Mouse (Mus musculus) neural tube, embryonic 13.5 days (tissue): ENCODE data around the gene Brca2. TPM values are rescaled to one million over a fixed set of nuclear protein-coding genes. Genes with fewer than 3 reads are reported as not detected.

Experiments used
- ATAC-seq: fragments of 200-750 bp; cut with Nextera tagmentation; 2 replicates; pipeline ENCODE4 v1.8.0; 2017; ENCODE audit warnings: low read depth, mild to moderate bottlenecking, moderate TSS enrichment, moderate library complexity
- H3K27ac ChIP-seq: fragments of 300-500 bp; sonication (generic); replicated peaks from 2 replicates; pipeline ENCODE4 v1.5.1; 2015; ENCODE audit warnings: moderate library complexity, mild to moderate bottlenecking, inconsistent platforms
- H3K27me3 ChIP-seq: fragments of 300-500 bp; sonication (generic); 2 replicates; pipeline ENCODE4 v1.6.1; 2015; ENCODE audit warnings: mild to moderate bottlenecking, inconsistent platforms
- H3K36me3 ChIP-seq: fragments of 300-500 bp; sonication (generic); 2 replicates; pipeline ENCODE4 v1.6.1; 2015; ENCODE audit warnings: mild to moderate bottlenecking, inconsistent platforms
- H3K4me1 ChIP-seq: fragments of 300-500 bp; sonication (generic); replicated peaks from 2 replicates; pipeline ENCODE4 v1.6.1; 2015; ENCODE audit warnings: inconsistent platforms
- H3K4me2 ChIP-seq: fragments of 300-500 bp; sonication (generic); 2 replicates; pipeline ENCODE4 v1.6.1; 2015; ENCODE audit warnings: inconsistent platforms, mild to moderate bottlenecking, moderate library complexity
- H3K4me3 ChIP-seq: fragments of 300-500 bp; sonication (generic); 2 replicates; pipeline ENCODE4 v1.5.1; 2015; ENCODE audit warnings: mild to moderate bottlenecking, inconsistent platforms
- H3K9ac ChIP-seq: fragments of 300-500 bp; sonication (generic); 2 replicates; pipeline ENCODE4 v1.6.1; 2015; ENCODE audit warnings: moderate library complexity, mild to moderate bottlenecking, inconsistent platforms
- H3K9me3 ChIP-seq: fragments of 300-500 bp; sonication (generic); 2 replicates; pipeline ENCODE4 v1.6.1; 2016; ENCODE audit warnings: inconsistent platforms
- WGBS: fragments of 180-500 bp; shearing (Covaris S2); methylation state at CpG from one replicate; pipeline ENCODE4 v1.1.7; 2015; 5-methylcytosine and 5-hydroxymethylcytosine counted together
- polyA plus RNA-seq: library from polyadenylated mRNA; unstranded; fragments of >200 nt; fragmentation: Nextera tagmentation; extraction: Ambion mirVana; gene quantifications from 2 replicates; pipeline ENCODE4 v1.2.1, GENCODE M21; 2015

The Brca2 gene
- polyA plus RNA-seq, 1 experiment from 2014 or later: 8.6 TPM

DNA sequence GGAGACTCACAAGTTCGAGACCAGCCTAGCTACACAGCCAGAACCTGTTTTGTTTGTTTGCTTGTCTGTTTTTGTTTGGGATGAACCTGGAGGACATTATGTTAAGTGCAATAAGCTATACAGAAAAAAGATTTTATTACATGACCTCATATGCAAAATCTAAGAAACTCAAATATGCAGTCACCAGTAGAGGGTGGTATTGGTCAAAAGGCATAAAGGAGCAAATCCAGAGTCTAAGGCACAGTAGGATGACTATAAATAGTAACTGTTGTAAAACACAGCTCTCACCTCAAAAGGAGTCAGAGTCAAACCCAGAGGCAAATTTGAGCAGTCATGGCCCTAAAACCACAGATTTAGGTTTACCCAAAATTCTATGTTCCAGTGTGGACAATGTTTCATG is 2.9 kb upstream of the Brca2 start:
- H3K9ac ChIP-seq: no peak overlapping the region
- no peak overlapping the region for H3K4me3 ChIP-seq
- ATAC-seq: no peak
- H3K36me3 ChIP-seq: no peaks in the 10 kb centered on the region
- H3K27me3 ChIP-seq: no peaks in the 10 kb centered on the region
- no peak overlapping the region for H3K27ac ChIP-seq
- peaks cover 16% of the 10 kb centered on the region for H3K4me1 ChIP-seq
- H3K9me3 ChIP-seq: no peaks in the 10 kb centered on the region
- no peak overlapping the region for H3K4me2 ChIP-seq
- WGBS: 90% methylated on average over 1 of the region's 1 CpGs

DNA sequence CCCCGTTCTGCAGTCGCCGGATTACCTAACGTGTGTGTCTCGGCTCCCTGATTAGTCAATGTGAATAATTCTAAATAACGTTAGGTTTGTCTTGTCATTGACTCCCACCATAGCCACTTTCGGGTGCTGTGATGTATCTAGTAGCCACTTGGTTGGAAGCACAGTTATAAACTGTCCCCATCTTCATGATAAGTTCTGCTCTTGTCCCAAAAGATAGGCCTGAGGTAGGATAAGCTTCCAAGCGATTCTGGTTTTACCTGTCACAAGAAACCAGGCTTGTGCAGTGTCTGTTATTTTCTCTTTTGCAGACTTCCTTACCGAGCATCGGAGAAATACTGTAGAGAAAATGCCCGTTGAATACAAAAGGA is 421 bp downstream of the Brca2 start:
- Histone ChIP-seq H3K27me3 (no peaks in the 10 kb centered on the region), H3K4me3 (peak overlapping the region; percentile 77), H3K36me3 (no peaks in the 10 kb centered on the region), H3K4me2 (peak overlapping the region; percentile 68), H3K9ac (peak overlapping the region; percentile 84), H3K9me3 (no peaks in the 10 kb centered on the region), H3K27ac (peak overlapping the region; percentile 64; the same call in 1 of the 2 replicates), H3K4me1 (peaks cover 16% of the 10 kb centered on the region)
- ATAC-seq: peak; percentile 61
- 9% methylated on average over 11 of the region's 11 CpGs for WGBS

DNA sequence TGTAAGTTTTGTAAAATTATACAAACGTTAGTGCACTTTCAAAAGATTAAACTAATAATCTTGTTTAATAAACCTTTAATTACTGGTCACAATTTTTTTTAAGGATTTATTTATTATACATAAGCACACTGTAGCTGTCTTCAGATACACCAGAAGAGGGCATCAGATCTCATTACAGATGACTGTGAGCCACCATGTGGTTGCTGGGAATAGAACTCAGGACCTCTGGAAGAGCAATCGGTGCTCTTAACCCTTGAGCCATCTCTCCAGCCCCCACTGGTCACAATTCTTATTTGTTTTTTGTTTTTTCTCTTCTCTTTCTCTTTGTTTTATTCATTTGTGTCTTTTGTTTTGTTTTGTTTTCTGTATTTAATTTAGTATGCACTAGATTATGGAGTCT is 2.8 kb downstream of the Brca2 start:
- Histone ChIP-seq H3K9me3 (no peaks in the 10 kb centered on the region), H3K9ac (no peak overlapping the region), H3K27me3 (no peaks in the 10 kb centered on the region), H3K4me3 (no peak overlapping the region), H3K27ac (no peak overlapping the region), H3K4me1 (peaks cover 16% of the 10 kb centered on the region), H3K4me2 (no peak overlapping the region), H3K36me3 (peaks cover 7% of the 10 kb centered on the region; the same call in 1 of the 2 replicates)
- WGBS: 92% methylated on average over 2 of the region's 2 CpGs
- ATAC-seq: no peak

- 96% methylated on average over 1 of the region's 1 CpGs for WGBS
- Histone ChIP-seq H3K4me2 (no peak overlapping the region), H3K27ac (no peak overlapping the region), H3K36me3 (peaks cover 33% of the 10 kb centered on the region), H3K4me3 (no peak overlapping the region), H3K27me3 (no peaks in the 10 kb centered on the region), H3K9ac (no peak overlapping the region), H3K4me1 (no peaks in the 10 kb centered on the region), H3K9me3 (0 out of 2 replicates have a peak, but pooled peaks cover 3% of the 10 kb centered on the region)
- ATAC-seq: no peak
These were observed 18.9 kb downstream of the Brca2 start for GRCm38 (mm10) chr5:150541302-150541701.

GRCm38 (mm10) chr5:150543184-150543583 is 20.8 kb downstream of the Brca2 start:
- Histone ChIP-seq H3K4me1 (no peaks in the 10 kb centered on the region), H3K9me3 (0 out of 2 replicates have a peak, but pooled peaks cover 3% of the 10 kb centered on the region), H3K4me3 (no peak overlapping the region), H3K9ac (no peak overlapping the region), H3K36me3 (peaks cover 20% of the 10 kb centered on the region), H3K27ac (no peak overlapping the region), H3K27me3 (no peaks in the 10 kb centered on the region), H3K4me2 (no peak overlapping the region)
- 91% methylated on average over 2 of the region's 2 CpGs for WGBS
- no peak for ATAC-seq

DNA sequence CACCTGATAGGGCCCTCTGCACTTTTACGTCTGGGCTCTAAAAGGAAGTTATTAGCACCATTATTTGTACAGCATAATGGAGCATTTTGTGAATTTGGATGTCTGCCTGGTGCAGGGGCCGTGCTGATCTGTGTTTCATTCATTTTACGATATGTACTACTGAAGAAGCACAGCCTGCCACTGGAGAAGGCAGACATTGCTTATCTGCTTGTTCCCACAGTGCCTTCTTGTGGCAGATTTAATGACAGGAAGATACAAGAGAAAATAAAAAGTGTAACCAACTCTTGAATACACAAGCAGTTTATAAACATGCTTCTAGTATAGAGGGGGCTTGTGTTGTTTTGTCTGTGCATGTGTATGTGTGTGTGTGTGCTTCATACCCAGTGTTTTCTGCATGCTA is 29.2 kb downstream of the Brca2 start:
- Histone ChIP-seq H3K4me1 (no peaks in the 10 kb centered on the region), H3K36me3 (peaks cover 34% of the 10 kb centered on the region), H3K4me3 (no peak overlapping the region), H3K9me3 (no peaks in the 10 kb centered on the region), H3K4me2 (no peak overlapping the region), H3K9ac (no peak overlapping the region), H3K27me3 (no peaks in the 10 kb centered on the region), H3K27ac (no peak overlapping the region)
- no peak for ATAC-seq
- 71% methylated on average over 3 of the region's 3 CpGs for WGBS

GRCm38 (mm10) chr5:150559519-150560103 is 37.2 kb downstream of the Brca2 start:
- no peak for ATAC-seq
- Histone ChIP-seq H3K9me3 (no peaks in the 10 kb centered on the region), H3K36me3 (peaks cover 35% of the 10 kb centered on the region), H3K4me2 (no peak overlapping the region), H3K27me3 (no peaks in the 10 kb centered on the region), H3K4me3 (no peak overlapping the region), H3K9ac (no peak overlapping the region), H3K4me1 (no peaks in the 10 kb centered on the region), H3K27ac (no peak overlapping the region)
- WGBS: 94% methylated on average over 6 of the region's 6 CpGs

DNA sequence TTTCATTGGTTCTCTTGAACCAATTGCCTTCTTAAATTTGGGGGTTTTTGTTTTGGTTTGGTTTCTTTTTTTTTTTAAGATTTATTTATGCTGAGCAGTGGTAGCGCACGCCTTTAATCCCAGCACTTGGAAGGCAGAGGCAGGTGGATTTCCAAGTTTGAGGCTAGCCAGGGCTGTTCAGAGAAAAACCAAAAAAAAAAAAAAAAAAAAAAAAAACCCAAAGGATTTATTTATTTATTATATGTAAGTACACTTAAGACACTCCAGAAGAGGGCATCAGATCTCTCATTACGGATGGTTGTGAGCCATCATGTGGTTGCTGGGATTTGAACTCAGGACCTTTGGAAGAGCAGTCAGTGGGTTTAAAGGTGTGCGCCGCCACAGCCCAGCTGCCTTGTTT is 38.4 kb downstream of the Brca2 start:
- H3K4me1 ChIP-seq: no peaks in the 10 kb centered on the region
- H3K36me3 ChIP-seq: peaks cover 33% of the 10 kb centered on the region
- H3K9ac ChIP-seq: no peak overlapping the region
- no peaks in the 10 kb centered on the region for H3K9me3 ChIP-seq
- H3K4me2 ChIP-seq: no peak overlapping the region
- no peaks in the 10 kb centered on the region for H3K27me3 ChIP-seq
- no peak overlapping the region for H3K4me3 ChIP-seq
- no peak for ATAC-seq
- no peak overlapping the region for H3K27ac ChIP-seq
- 98% methylated on average over 5 of the region's 5 CpGs for WGBS

GRCm38 (mm10) chr5:150561376-150561775 is 38.9 kb downstream of the Brca2 start:
- H3K27me3 ChIP-seq: no peaks in the 10 kb centered on the region
- H3K9me3 ChIP-seq: no peaks in the 10 kb centered on the region
- no peak overlapping the region for H3K4me3 ChIP-seq
- no peak overlapping the region for H3K27ac ChIP-seq
- no peak overlapping the region for H3K4me2 ChIP-seq
- no peaks in the 10 kb centered on the region for H3K4me1 ChIP-seq
- H3K9ac ChIP-seq: no peak overlapping the region
- ATAC-seq: no peak
- peaks cover 33% of the 10 kb centered on the region for H3K36me3 ChIP-seq

- Histone ChIP-seq H3K36me3 (peaks cover 35% of the 10 kb centered on the region), H3K27me3 (no peaks in the 10 kb centered on the region), H3K9ac (no peak overlapping the region), H3K4me3 (no peak overlapping the region), H3K9me3 (no peaks in the 10 kb centered on the region), H3K4me2 (no peak overlapping the region), H3K4me1 (no peaks in the 10 kb centered on the region), H3K27ac (no peak overlapping the region)
- WGBS: 91% methylated on average over 5 of the region's 5 CpGs
- no peak for ATAC-seq
These were observed 39.4 kb downstream of the Brca2 start for GRCm38 (mm10) chr5:150561783-150562182.

- Histone ChIP-seq H3K27me3 (no peaks in the 10 kb centered on the region), H3K4me3 (no peak overlapping the region), H3K4me1 (no peaks in the 10 kb centered on the region), H3K9me3 (no peaks in the 10 kb centered on the region), H3K9ac (no peak overlapping the region), H3K36me3 (peaks cover 37% of the 10 kb centered on the region), H3K4me2 (no peak overlapping the region), H3K27ac (no peak overlapping the region)
- WGBS: 95% methylated on average over 6 of the region's 6 CpGs
- ATAC-seq: no peak
These were observed 42.0 kb downstream of the Brca2 start for GRCm38 (mm10) chr5:150564426-150564825.

- no peak for ATAC-seq
- WGBS: 55% methylated on average over 3 of the region's 3 CpGs
- no peak overlapping the region for H3K4me3 ChIP-seq
These were observed 43.8 kb downstream of the Brca2 start for GRCm38 (mm10) chr5:150566226-150566625.

GRCm38 (mm10) chr5:150566971-150567370 is 44.5 kb downstream of the Brca2 start:
- no peak for ATAC-seq
- H3K9me3 ChIP-seq: no peaks in the 10 kb centered on the region
- H3K4me1 ChIP-seq: no peaks in the 10 kb centered on the region
- WGBS: 94% methylated on average over 5 of the region's 5 CpGs
- no peak overlapping the region for H3K4me3 ChIP-seq
- H3K9ac ChIP-seq: no peak overlapping the region
- H3K27ac ChIP-seq: no peak overlapping the region
- no peaks in the 10 kb centered on the region for H3K27me3 ChIP-seq
- H3K36me3 ChIP-seq: peaks cover 27% of the 10 kb centered on the region
- no peak overlapping the region for H3K4me2 ChIP-seq

More at GRCm38 (mm10) chr5:150566226-150566625, 43.8 kb downstream of the Brca2 start:
- Histone ChIP-seq H3K9me3 (no peaks in the 10 kb centered on the region), H3K4me2 (no peak overlapping the region), H3K27me3 (no peaks in the 10 kb centered on the region), H3K27ac (no peak overlapping the region), H3K4me1 (no peaks in the 10 kb centered on the region), H3K36me3 (peaks cover 33% of the 10 kb centered on the region), H3K9ac (no peak overlapping the region)
